Mouse (Mus musculus) gastrocnemius, adult 18-20 months (tissue): ENCODE results near the gene Qars. TPM values are rescaled to one million over a fixed set of nuclear protein-coding genes. Genes with fewer than 3 reads are reported as not detected.

Experiments used
- DNase-seq: peaks from one replicate; pipeline ENCODE4 v3.0.0; 2021; ENCODE audit warnings: low spot score
- long read RNA-seq, 2 experiments: library from polyadenylated mRNA; stranded (forward); transcript quantifications; one replicate each; pipeline ENCODE4 v2.0.0; 2021
- total RNA-seq, 2 experiments: library from RNA; stranded (reverse); gene quantifications; 2 replicates each; pipeline ENCODE4 v1.2.3; 2021

Qars gene
- total RNA-seq = 10 to 100 TPM; 83.0 to 86.4 TPM
- long read RNA-seq, experiment 1, transcript Qars-201 (24 exons, 2,800 nt) = major isoform, 62 of 67 reads
- long read RNA-seq, experiment 1, partial matches to known transcripts = 4 of 67 reads
- long read RNA-seq, experiment 1, other reads (novel, unspliced or antisense) = 1 of 67 reads
- long read RNA-seq, experiment 2, transcript Qars-201 (24 exons, 2,800 nt) = major isoform, 68 of 81 reads
- long read RNA-seq, experiment 2, partial matches to known transcripts = 9 of 81 reads
- long read RNA-seq, experiment 2, other reads (novel, unspliced or antisense) = 4 of 81 reads

DNA sequence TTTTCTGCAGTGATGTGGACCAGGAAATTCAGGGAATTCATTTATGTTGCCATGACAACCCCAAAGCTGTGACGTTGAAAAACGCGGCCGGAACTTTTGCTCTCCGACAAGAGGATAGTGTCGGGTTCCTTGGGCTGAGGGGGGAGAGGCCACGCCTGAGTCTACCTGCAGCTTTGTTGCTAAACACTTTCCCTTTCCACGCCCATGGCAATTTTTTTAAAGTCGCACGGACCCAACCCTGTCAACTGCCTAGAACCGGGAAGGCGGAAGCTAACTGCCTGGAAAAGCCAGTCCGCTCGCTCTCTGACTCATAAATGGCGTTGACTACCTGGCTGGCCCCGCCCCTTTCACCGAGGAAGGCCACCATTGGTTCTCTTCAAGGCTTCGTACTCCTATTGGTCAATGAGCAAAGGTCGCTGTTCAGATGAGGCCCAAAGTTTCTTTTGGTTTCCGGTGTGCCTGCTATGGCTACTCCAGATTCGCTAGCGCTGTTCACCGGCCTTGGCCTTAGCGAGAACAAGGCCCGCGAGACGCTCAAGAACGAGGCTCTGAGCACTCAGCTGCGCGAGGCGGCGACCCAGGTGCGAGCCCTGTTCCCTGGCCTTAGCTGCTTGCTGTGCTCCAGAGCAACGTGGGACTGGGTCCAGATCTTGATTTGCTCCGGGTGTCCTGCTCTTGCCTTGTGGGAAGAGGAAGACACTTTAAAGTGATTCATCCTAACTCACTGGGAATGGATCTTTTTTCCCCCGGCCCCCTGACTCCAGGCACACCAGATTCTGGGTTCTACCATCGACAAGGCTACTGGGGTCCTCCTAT lies at the start of gene Qars:
Gene Qars (plus strand): TSS at position 88 of the 816 bp plus-strand sequence.
- peak; percentile 95 for DNase-seq

DNA sequence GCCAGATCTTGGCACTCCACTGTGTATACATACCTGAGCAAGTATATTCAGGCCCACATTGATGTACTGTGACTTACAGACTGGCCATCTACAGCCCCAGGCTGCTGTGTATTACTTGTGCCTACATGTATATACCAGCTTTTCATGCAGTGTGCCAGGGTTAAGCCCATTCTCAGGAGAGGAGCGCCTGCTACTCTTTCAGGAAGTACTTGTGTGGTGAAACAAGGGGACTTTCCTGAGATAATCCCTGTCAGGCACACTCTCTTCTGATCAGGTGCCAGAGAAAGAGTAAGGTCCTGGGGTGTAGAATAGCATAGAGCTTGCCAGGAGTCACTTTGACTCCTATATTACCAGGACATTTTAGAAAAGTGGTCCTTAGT lies 47.6 kb upstream of the Qars start:
- no peak for DNase-seq

DNA sequence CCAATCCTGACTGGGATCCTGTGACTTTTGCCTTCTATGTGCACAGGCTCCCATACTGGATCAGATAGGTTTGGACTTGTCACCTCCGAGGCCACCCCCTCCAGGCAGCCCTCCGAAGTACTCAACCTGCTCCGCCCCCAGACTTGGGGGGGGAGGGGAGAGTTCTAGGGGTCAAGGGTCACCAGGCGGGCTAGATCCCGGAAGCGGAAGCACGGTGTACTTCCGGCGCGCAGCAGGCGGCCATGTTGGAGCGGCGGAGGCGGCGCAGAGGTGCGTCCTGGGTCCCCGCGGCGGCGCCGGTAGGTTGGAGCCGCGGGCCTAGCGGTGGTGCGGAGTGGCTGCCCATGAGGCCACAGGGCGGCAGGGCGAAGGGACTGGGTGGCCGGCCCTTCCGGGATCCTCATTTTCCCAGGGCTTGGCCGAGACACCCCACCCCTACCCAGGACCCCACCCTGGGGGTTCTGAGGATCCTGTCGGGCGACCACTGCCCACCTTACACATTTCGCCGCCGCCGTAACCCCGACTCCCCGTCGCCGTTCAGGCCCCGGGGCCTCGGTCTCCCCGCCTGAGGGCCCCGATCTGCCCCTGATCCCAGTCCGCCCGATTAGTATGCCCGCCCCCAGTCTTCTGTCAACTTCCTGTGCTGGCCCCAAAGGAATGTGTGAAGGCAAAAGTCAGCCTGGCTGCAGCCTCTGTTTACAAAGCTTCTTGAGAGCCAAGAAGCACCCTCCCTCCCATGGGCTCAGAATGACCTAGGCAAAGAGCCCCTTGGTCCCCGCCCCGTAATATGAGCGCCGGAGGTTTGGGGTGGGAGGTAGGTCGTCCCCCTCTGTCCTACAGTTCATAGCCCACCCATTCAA lies 47.0 kb upstream of the Qars start, which contains the start of gene Ccdc71:
Gene Ccdc71 (plus strand): TSS at position 209 of the 860 bp plus-strand sequence.
- DNase-seq = peak; percentile 89

DNA sequence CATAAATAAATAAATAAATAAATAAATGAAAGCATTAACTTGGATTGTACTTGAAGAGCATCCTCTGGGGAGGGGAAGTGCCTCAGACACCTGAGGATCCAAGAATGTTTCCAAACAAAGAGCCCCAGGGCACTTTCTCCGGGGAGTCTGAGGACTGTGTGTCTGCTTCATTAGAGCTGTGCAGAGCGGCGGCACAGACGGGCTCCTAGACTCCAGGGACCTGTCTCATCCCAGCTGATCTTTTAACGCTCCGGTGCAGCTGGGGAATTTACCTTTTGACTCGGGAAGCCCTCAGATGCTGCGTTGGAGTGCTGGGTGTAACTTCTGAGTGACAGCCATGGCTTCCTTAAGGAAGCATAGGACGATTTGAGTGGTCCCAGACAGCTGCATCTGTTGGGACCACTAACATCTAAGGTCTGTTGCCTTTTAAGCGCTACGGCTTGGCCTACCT lies 46.3 kb upstream of the Qars start, which contains the start of gene Klhdc8b:
Gene Klhdc8b (minus strand): TSS at position 401 of the 451 bp plus-strand sequence.
- DNase-seq = no peak

DNA sequence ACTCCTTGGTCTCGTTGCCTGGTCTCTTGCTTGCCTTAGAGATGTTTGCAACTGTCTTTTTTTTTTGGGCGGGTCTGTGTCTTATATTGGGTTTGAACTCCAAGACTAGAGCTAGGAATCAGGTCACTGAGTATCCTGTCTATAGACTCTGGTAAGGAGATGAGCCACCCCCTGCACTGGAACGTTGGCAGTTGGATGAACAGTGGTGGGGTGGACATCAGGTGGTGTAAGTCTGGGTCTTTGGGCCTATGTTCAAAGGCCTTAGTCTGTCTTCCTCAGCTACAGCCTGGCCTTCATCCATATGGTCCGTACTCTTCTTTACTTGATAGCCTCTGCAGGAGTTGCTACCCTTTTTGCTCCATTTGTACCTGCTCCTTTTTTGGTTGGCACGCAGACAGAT lies 45.8 kb upstream of the Qars start:
- DNase-seq = no peak

DNA sequence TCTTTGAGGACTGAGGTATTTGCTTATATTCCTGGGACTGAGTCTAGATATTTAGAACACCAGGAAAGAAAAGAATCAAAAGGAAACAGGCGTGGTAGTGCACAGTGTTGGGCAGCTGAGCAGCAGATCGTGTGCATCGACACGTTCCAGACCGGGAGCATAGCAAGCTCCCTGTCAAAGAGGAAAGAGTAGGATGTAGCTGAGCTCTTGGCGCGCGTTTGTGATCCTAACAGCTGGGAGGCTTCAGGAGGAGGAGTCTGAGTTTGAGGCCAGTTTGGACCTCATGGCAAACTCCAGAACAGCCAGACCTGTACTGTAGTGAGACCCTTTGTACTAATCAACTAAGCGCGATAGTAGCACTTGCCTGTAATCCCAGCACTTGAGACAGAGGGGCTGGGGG lies 45.3 kb upstream of the Qars start:
- DNase-seq = no peak

DNA sequence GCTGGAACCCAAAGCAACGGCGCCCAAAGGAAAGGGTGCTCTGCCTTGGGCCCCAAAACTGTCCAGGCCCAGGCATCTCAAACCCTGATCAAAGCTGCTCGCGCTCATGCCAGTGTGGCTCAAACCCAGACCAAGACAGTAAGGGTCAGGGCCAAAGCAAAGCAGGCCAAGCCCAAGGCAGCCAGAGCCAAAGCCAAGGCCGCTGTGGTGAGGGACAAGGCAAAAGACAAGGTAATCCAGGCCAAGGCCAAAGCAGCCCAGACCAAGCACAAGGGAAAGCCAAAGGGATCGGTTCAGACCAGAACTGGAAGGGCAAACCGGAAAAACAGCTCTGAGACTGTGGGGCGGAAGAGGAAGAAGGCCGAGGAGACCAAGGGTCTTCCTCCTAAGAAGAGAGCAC lies 43.8 kb upstream of the Qars start:
- no peak for DNase-seq

DNA sequence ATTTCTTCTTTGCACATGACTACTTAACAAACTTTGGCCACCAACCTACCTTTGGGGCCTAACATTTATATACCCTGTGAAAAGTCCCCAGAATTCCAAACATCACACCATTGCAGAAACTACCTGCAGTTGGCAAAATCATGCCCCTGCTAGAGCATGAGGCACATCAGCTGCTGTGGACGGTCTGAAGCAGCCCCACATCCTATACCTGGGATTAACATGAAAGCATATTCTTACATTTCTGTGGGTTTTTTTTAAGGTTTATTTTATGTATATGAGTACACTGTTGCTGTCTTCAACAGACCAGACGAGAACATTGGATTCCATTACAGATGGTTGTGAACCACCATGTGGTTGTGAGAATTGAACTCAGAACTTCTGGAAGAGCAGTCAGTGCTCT lies 41.3 kb upstream of the Qars start:
- no peak for DNase-seq

DNA sequence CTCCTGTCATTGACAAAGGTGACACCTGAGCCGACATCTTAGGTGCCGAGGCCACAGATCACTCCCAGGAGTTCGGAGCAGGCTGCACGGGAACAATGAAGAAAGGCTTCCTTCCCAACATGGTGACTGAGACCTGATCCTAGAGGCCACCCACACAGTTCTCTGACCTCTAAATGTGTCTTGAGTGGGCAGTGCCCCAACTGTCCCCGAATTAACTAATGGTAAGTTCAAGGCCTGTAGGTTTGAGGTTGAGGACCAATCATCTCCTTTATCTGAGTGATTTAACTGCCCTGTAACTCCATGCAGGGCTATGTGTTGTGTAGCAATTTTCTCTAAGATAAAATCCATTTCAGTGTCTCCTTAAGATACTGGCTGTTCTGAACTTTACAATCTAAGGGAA lies 38.1 kb upstream of the Qars start:
- no peak for DNase-seq

DNA sequence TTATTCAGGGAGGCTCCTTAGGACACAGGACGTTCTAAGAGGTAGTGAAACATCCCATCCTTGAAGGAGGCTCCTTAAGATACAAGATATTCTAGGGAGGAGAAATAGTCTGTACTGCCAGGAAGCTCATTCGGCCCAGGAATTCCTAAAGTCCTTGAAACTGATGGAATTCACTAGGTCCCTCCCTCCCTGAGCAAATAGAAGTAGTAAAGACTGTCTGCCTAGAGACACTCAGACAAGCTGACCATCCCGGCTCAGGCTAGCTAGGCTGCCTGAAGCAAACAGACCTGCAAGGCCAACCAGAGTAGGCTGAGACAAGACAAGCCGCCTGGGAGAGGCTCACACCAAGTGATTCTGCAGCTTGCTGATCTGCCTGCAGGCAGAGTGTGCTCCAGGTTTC lies 37.7 kb upstream of the Qars start:
- DNase-seq = no peak

DNA sequence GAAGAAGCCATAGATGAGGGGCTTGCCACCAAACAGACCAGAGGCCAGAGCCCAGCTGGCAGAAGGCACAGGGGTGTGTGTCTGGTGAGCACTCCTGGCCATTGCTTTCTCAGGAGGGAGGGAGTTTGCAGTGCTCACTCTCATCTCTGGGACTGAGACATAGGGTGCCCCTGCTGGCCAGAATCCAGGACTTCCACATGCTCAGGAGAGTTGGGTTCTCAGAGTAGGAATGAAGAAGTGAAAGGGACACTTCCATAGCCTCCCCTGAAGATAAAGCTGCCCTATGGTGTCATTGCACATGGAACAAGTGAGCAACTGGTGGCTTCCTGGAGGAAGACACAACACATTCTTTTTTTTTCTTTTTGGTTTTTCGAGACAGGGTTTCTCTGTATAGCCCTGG lies 33.0 kb upstream of the Qars start:
- DNase-seq = no peak

DNA sequence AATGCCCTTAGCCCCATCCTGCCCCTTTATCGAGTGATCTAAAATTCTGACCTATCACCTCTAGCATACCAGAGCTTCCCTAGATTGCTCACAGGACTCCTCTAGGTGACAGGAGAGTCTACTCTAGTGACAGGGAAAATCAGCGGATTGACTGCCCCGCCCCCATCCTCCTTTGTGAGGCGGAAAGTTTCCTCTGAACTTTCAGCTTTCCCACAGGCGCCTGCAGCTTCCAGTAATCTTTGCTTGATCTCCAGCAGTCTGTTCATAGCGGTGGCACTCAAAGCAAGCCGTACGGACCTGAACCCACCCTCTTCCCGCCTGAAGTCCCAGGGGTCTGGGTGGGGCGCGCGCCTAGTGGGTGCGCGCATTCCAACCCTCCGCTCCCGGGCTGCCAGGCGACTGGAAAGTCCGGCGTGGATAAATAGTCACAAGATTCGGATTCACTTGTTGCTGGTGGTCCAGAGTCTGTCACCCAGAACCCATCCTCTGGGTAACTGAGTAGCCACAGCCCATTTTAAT lies 28.8 kb upstream of the Qars start:
- DNase-seq = peak; percentile 90

DNA sequence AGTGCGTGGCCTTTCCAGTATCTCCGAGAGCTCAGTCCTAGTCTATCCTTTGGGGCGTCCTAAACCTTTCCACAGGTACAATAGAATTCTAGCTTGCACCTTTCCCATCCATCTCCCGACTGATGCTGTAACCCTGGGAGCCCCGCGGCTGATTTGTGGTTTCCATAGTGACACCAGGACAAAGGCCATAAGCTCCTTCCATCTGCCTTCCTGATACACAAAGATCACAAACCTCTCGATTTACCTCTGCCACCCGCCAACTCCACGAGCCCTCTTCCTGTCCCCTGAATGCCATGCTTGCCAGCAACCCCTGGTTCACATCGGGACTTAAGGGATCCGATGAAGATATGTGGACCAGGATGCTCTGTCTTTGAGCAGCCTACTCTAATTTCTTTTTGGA lies 28.3 kb upstream of the Qars start:
- no peak for DNase-seq

DNA sequence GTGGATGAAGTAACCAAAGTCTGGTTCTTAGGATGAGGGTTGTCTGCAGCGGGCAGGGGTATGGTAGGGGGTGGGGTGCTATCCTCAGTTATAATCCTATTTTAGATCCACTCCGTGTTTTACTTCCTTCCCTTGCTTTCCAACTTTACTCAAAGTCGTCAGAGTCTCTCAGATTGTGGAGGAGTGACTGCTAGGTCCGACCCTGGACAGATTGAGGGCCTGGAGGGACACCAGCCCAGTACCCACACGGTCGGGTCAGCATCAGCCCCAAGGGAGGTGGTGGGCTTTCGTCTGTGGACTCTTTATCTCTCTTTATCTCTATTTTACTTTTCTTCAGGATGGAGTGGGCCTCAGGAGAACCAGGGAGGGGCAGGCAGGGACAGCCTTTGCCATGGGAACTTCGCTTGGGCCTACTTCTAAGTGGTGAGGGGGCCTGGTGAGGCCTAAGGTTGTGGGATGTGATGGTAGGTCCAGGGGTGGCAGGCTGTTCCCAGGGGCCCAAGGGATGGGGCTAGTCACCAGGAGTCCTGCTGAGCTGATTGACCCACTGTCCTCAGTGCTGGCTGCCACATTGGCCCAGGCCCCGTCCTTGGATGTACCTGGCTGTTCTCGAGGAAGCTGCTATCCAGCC lies 27.7 kb upstream of the Qars start, which contains the start of gene Lamb2:
Gene Lamb2 (plus strand): TSS at position 16 of the 631 bp plus-strand sequence.
- peak; percentile 77 for DNase-seq

DNA sequence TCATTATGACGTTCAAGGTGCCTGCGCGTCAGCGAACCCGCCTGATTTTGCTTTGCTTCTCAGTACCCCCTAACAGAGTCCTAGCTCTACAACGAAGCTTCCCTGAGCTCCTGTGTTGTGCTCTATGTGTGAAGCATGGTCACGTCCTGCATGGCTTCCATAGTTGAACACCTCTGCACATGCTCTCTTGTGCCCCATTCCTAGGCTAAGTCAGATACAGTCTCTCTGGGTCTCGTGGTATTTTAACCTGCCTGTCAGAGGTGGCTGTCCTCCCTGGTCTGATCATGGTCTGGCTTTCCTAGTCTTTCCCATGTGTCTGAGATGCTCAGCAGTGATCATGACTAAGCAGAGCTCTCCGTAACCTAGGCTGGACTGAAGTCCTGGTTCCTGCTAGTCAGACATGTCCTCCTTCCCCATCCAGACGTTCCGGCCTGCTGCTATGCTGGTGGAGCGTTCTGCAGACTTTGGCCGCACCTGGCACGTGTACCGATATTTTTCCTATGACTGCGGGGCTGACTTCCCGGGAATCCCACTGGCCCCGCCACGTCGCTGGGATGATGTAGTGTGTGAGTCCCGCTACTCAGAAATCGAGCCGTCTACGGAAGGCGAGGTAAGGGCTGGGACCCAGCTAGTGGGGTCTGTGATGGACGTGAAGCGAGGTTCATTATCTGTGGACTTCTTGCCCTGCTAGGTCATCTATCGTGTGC lies 26.5 kb upstream of the Qars start:
- DNase-seq = no peak

DNA sequence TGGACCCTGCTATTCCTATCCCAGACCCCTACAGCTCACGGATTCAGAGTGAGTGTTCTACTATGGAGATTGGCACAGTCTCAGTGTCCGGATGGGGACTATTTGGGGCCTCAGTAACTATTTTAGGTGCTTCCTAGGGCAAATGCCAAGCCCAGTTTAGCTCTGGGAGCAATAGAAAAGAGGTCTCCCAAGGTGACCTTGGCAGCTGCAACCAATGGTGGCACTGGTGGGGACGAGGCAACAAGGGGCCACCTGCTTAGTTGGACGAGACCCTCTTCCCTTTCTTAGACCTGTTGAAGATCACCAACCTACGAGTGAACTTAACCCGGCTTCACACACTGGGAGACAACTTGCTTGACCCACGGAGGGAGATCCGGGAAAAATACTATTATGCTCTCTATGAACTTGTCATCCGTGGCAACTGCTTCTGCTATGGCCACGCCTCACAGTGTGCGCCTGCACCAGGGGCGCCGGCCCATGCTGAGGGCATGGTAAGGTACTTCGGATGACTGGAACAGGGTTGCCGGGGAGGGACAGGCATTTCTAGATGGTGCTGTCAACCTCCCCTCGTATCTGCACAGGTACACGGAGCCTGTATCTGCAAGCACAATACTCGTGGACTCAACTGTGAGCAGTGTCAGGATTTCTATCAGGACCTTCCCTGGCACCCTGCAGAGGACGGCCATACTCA lies 25.8 kb upstream of the Qars start:
- DNase-seq = peak; percentile 39

DNA sequence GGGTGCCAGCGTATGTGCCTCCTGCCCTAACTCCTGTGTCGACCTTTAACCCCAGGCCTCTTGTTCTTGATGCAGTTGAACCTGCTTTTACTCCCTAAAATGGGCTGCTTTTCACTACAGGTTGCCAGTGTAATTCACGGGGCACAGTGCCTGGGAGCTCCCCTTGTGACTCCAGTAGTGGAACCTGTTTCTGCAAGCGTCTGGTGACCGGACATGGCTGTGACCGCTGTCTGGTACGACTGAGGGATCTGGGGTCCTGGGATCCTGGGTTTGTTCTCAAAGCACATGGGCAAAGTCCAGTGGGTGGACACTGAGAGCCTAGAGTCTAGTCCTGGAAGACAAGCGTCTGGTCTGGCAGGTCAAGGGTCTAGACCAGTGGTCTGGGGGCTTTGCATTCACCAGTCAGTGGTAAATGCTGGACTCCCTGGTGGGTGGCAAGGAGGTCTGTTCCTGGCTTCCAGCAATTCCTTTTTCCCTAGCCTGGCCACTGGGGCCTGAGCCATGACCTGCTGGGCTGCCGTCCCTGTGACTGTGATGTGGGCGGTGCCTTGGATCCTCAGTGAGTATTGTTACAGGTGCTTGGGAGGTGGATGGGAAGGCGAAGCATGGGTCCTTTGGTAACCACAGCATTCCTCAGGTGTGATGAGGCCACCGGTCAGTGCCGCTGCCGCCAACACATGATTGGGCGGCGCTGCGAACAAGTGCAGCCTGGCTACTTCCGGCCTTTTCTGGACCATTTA lies 24.3 kb upstream of the Qars start:
- no peak for DNase-seq

DNA sequence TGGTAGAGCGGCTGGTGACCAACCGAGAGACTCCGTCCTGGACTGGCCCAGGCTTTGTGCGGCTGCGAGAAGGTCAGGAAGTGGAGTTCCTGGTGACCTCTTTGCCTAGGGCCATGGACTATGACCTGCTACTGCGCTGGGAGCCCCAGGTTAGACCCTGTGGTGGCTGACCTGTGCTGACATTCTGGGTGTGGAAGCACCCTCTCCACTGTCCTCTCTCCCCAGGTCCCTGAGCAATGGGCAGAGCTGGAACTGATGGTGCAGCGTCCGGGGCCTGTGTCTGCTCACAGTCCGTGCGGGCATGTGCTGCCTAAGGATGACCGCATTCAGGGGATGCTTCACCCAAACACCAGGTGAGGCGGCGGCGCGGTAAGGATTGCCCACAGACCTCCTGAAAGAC lies 23.5 kb upstream of the Qars start:
- DNase-seq = no peak

DNA sequence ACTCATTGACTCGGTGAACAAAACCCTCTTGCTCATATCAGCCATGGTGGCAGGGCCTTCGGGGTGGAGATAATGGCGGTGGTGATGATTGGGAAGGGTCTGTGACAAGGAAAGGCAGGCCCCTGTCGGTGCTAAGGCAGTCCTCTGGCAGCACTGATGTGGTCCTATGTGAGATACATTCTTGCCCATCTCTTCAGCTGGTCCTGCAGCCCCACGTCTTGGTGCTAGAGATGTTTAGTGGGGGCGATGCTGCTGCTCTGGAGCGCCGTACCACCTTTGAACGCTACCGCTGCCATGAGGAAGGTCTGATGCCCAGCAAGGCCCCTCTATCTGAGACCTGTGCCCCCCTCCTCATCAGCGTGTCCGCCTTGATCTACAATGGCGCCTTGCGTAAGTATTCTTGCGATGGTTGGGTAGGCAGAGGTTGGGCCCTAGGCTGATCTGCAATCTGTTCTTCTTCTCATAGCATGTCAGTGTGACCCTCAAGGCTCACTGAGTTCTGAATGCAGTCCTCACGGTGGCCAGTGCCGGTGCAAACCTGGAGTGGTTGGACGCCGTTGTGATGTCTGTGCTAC lies 22.1 kb upstream of the Qars start:
- DNase-seq = no peak
